Mouse (Mus musculus): Measurements from ENCODE around the gene Snx5.

Gene Snx5

GRCm38 (mm10) chr2:144267004-144267730 lies 3.5 kb downstream of the Snx5 start:
- no peak for DNase-seq (ENCODE audit: low spot score in 2 of 2)

- peak in 1 of 2 experiments; percentile 17 for DNase-seq (ENCODE audit: low spot score in 2 of 2)
Measured at GRCm38 (mm10) chr2:144265916-144266683, 4.6 kb downstream of the Snx5 start.

- DNase-seq (ENCODE audit: low spot score in 2 of 2), result no peak
Measured at GRCm38 (mm10) chr2:144265120-144265488, 5.6 kb downstream of the Snx5 start.

- no peak for DNase-seq (ENCODE audit: low spot score in 2 of 2)
Measured at GRCm38 (mm10) chr2:144264398-144265119, 6.1 kb downstream of the Snx5 start.

- DNase-seq (ENCODE audit: low spot score in 2 of 2), result no peak
Measured at GRCm38 (mm10) chr2:144262837-144263236, 7.9 kb downstream of the Snx5 start.

GRCm38 (mm10) chr2:144250111-144250510 lies 20.6 kb downstream of the Snx5 start:
- no peak for DNase-seq (ENCODE audit: low spot score in 2 of 2)

- no peak for DNase-seq (ENCODE audit: low spot score in 2 of 2)
Measured at GRCm38 (mm10) chr2:144248613-144249376, 21.9 kb downstream of the Snx5 start.

GRCm38 (mm10) chr2:144247337-144247978 lies 23.2 kb downstream of the Snx5 start:
- DNase-seq (ENCODE audit: low spot score in 2 of 2), result no peak

GRCm38 (mm10) chr2:144246270-144246669 lies 24.4 kb downstream of the Snx5 start:
- no peak for DNase-seq (ENCODE audit: low spot score in 2 of 2)

- DNase-seq (ENCODE audit: low spot score in 2 of 2), result no peak
Measured at GRCm38 (mm10) chr2:144245464-144245863, 25.2 kb downstream of the Snx5 start.

- no peak for DNase-seq (ENCODE audit: low spot score in 2 of 2)
Measured at GRCm38 (mm10) chr2:144240095-144240899, 30.4 kb downstream of the Snx5 start.

GRCm38 (mm10) chr2:144239318-144239717 lies 31.4 kb downstream of the Snx5 start:
- DNase-seq (ENCODE audit: low spot score in 2 of 2), result no peak

- DNase-seq (ENCODE audit: low spot score in 2 of 2), result no peak
Measured at GRCm38 (mm10) chr2:144238341-144238740, 32.4 kb downstream of the Snx5 start.

- DNase-seq (ENCODE audit: low spot score in 2 of 2), result no peak
Measured at GRCm38 (mm10) chr2:144236791-144237584, 33.7 kb downstream of the Snx5 start.

- DNase-seq (ENCODE audit: low spot score in 2 of 2), result no peak
Measured at GRCm38 (mm10) chr2:144235776-144236175, 34.9 kb downstream of the Snx5 start.

GRCm38 (mm10) chr2:144233534-144233933 lies 37.2 kb downstream of the Snx5 start:
- no peak for DNase-seq (ENCODE audit: low spot score in 2 of 2)

- no peak for DNase-seq (ENCODE audit: low spot score in 2 of 2)
Measured at GRCm38 (mm10) chr2:144231115-144231514, 39.6 kb downstream of the Snx5 start.

- DNase-seq (ENCODE audit: low spot score in 2 of 2), result no peak
Measured at GRCm38 (mm10) chr2:144230498-144230897, 40.2 kb downstream of the Snx5 start.

- no peak for DNase-seq (ENCODE audit: low spot score in 2 of 2)
Measured at GRCm38 (mm10) chr2:144229647-144230046, 41.1 kb downstream of the Snx5 start.
